Mouse (Mus musculus): Measurements from ENCODE around the gene Lenep. TPM values are rescaled to one million over a fixed set of nuclear protein-coding genes. Genes with fewer than 3 reads are reported as not detected.

Lenep gene
- polyA plus RNA-seq, 1 experiment from 2014 or later = not detected

DNA sequence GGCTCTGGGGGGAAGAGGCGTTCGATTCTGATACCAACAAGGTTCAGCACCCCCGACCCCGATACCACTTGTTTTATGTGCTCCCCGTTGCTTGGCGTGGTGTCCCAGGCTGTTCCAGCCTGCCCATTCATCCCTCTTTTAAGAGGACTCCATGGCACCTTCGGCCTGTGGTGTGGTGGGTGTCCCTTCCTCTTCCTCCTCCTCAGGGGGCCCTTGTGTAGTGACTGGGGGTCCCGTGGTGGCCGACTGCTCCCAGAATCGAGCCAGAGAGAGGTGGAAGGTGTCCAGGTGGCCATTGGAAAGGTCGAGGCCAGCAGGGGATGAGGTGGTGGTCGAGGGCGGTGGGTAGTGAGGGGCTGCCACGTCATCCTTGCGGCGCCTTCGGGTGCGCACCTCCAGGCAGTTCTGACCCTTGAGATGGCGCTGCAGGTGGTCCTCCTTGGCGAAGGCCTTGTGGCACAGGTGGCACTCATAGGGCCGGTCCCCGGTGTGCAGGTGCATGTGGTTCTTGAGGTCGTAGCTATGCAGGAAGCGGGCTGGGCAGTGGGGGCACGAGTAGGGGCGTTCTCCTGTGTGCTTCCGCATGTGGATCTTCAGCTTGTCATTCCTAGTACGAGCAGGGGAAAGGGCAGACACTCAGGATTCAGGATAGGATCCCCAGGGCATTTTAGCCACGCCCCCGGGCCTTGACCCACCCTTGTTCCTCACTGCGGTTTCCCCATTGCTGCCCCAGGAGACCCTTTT lies 23.0 kb downstream of the Lenep start:
- Histone ChIP-seq H3K4me3 (replicated peaks) (no peak overlapping the region), H3K4me1 (replicated peaks) (peaks cover 32% of the 10 kb centered on the region), H3K9me3 (no peaks in the 10 kb centered on the region), H3K9ac (no peak overlapping the region), H3K27ac (no peak overlapping the region), H3K4me2 (replicated peaks) (no peak overlapping the region), H3K27me3 (replicated peaks) (no peaks in the 10 kb centered on the region), H3K36me3 (peaks cover 9% of the 10 kb centered on the region; the same call in 1 of the 2 replicates)
- WGBS = 85% methylated on average over 31 of the region's 31 CpGs
- ATAC-seq = no peak

DNA sequence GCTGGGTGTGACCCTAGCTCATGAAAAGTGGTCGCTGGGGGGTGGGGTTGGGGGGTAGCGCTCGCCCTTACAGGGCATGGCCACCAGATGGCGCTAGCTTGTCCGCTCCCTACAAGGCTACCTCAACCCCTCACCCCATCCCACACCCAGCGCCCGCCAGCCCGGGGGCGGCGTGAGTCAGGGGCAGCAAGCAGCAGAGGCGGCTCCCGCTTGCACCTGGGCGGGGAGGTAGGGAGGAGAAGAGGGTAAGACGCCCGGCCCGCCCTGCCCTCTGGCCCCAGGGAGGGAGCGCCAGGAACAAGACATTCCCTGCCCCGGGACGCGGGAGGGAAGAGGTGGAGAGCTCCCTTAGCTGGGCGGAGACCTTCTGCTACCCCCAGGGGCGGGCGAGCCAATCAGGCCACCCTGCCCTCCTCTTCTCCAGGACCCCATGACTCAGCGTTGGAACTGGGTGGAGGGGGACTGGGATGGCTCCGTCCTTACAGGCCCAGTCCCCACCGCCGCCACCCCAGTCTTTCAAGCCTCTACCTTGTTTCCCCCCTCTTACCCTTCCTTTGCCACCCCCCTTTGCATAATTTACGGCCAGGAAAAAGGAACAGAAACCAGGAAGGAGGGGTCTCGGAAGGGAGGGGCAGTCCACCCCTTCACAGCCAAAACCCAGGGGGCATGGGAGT lies 24.1 kb downstream of the Lenep start:
- ATAC-seq = peak; percentile 92
- peak overlapping the region; percentile 49 for H3K9ac ChIP-seq
- peak overlapping the region; percentile 72 for H3K4me2 ChIP-seq (replicated peaks)
- H3K27ac ChIP-seq = peak overlapping the region; percentile 18; the same call in 1 of the 2 replicates
- no peaks in the 10 kb centered on the region for H3K27me3 ChIP-seq (replicated peaks)
- peaks cover 9% of the 10 kb centered on the region; the same call in 1 of the 2 replicates for H3K36me3 ChIP-seq
- under 1% methylated on average over 29 of the region's 29 CpGs for WGBS
- H3K4me1 ChIP-seq (replicated peaks) = peaks cover 26% of the 10 kb centered on the region
- no peaks in the 10 kb centered on the region for H3K9me3 ChIP-seq
- peak overlapping the region; percentile 44 for H3K4me3 ChIP-seq (replicated peaks)

DNA sequence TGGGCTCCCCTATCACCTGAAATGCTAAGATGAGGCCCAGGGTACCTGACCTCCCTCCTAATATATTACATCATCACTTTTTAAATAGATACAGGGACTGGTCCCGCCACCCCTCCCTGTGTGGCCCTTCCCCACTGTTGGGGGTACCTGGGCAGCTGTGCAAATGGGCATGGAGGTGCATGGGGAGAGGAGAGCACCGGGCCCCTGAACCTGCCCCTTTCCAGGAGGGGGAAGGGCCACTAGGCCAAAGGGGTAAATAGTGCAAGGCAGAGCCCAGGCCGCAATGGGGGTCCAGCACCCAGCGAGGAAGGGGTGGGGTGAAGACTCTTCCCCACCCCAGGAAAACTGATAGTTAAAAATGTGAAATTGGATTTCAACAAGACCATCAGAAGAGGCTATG lies 24.8 kb downstream of the Lenep start:
- Histone ChIP-seq H3K27me3 (replicated peaks) (no peaks in the 10 kb centered on the region), H3K4me2 (replicated peaks) (peak overlapping the region; percentile 72), H3K4me3 (replicated peaks) (peak overlapping the region; percentile 44; the same call in 1 of the 2 replicates), H3K36me3 (0 out of 2 replicates have a peak, but pooled peaks cover 9% of the 10 kb centered on the region), H3K27ac (0 out of 2 replicates have a peak overlapping the region, but pooled peaks have one; percentile 18), H3K9ac (peak overlapping the region; percentile 49; the same call in 1 of the 2 replicates), H3K4me1 (replicated peaks) (peaks cover 26% of the 10 kb centered on the region), H3K9me3 (no peaks in the 10 kb centered on the region)
- no peak; the same call in 1 of the 2 replicates for ATAC-seq
- 68% methylated on average over 4 of the region's 4 CpGs for WGBS

DNA sequence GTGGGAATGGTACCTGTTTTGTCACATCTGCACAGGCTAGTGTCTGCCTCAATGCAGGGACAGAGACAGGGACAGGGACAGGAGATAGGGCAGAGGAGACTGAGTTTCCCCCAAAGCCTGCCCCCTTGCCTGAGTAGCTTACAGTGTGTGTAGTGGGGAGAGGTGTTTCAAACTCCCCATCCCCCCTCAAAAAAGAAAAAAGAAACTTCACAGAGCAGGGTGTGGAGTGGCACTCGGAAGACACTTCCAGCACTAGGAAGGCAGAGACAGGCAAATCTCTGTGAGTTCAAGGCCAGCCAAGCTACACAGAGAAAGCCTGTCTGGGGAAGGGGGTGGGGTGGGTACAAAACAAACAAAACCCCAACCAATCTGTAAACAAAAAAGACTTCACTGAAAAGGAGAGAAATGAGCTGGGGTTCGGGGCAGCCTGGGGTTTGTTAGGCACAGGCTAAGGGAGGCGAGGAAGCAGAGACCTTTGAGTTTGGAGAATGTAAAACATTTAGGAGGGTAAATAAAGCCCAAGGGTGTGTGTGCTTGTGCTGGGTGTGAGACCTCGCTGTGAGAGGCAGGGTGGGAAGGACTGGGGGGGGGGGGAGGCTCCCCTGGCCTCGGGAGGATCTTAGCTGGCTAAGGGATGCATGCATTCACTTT lies 28.9 kb downstream of the Lenep start:
- Histone ChIP-seq H3K4me2 (replicated peaks) (no peak overlapping the region), H3K9me3 (no peaks in the 10 kb centered on the region), H3K4me3 (replicated peaks) (no peak overlapping the region), H3K4me1 (replicated peaks) (peaks cover 11% of the 10 kb centered on the region), H3K27ac (0 out of 2 replicates have a peak overlapping the region, but pooled peaks have one; percentile 32), H3K9ac (no peak overlapping the region), H3K36me3 (no peaks in the 10 kb centered on the region), H3K27me3 (replicated peaks) (no peaks in the 10 kb centered on the region)
- ATAC-seq = no peak
- 38% methylated on average over 5 of the region's 5 CpGs for WGBS

DNA sequence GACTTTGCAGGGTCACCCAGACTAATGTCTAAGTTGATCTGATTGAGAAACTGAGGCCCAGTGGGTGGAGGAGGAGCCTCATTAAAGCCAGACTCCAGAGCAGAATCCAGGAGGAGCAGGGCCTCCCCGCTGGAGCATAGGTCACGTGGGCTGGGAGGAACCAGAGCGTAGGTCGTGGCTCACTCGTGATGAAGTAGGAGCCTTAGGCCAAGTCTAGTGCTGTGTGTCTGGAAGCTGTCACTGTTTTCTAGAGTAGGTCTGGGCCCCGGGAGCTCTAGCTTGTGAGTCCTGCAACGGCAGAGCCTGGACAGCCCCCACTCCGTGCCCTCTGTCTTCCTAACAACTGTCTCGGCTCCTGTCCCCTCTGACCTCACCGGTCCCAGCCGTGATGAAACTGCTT lies 35.3 kb downstream of the Lenep start:
- no peak overlapping the region for H3K4me2 ChIP-seq (replicated peaks)
- WGBS = 35% methylated on average over 11 of the region's 11 CpGs
- no peak overlapping the region for H3K4me3 ChIP-seq (replicated peaks)
- no peak overlapping the region for H3K27ac ChIP-seq
- H3K36me3 ChIP-seq = no peaks in the 10 kb centered on the region
- ATAC-seq = peak; percentile 64
- H3K27me3 ChIP-seq (replicated peaks) = no peaks in the 10 kb centered on the region
- H3K9ac ChIP-seq = 0 out of 2 replicates have a peak overlapping the region, but pooled peaks have one; percentile 5
- H3K9me3 ChIP-seq = no peaks in the 10 kb centered on the region
- H3K4me1 ChIP-seq (replicated peaks) = peaks cover 9% of the 10 kb centered on the region

DNA sequence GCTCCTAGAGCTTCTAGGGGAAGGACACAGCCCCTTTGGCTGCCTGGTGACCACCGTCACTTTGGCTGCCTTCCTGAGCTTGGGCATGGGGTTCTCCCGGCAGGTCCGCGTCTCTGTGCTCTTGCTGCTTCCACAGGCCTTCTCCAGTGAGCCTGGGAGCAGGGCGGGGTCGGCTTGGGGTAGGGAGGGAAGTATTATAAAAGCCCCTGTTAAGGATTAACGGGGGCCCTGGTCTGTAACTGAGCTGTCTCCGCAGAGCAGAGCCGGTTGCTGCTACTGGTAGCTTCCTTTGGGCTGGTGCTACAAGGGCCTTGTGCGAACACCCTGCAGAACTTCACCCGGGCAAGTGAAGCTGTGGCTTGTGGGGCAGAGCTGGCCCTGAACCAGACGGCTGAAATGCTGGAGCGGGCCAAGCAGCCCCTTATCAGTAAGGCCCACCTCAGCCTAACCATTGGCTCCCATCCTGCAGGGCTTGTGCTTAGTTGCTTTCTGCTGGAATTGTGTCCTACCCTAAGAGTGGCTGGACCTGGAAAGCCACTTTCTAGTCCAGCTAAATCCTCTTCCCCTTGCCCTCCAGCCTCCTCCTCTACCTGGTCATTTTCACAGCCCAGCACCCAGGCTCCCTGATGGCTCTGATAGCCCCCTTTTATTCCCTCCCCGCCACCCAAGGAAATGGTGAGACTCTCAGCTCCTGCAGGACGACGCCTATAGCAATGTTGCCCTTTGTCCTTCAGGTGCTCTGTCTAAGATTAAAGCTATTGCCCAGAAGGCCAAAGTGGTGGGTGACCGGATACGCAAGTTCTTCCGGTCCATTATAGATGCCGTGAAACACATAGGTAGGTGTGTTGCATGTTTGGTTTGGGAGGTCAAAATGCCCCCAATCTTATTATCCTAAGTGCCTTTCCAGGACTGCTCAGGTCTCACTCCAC lies 36.8 kb downstream of the Lenep start:
- no peaks in the 10 kb centered on the region for H3K36me3 ChIP-seq
- peak overlapping the region; percentile 35 for H3K4me2 ChIP-seq (replicated peaks)
- 54% methylated on average over 20 of the region's 20 CpGs for WGBS
- H3K9me3 ChIP-seq = no peaks in the 10 kb centered on the region
- H3K27me3 ChIP-seq (replicated peaks) = no peaks in the 10 kb centered on the region
- no peak overlapping the region for H3K4me3 ChIP-seq (replicated peaks)
- H3K4me1 ChIP-seq (replicated peaks) = peaks cover 9% of the 10 kb centered on the region
- H3K9ac ChIP-seq = no peak overlapping the region
- peak overlapping the region; percentile 62 for H3K27ac ChIP-seq
- peak; percentile 60 for ATAC-seq

DNA sequence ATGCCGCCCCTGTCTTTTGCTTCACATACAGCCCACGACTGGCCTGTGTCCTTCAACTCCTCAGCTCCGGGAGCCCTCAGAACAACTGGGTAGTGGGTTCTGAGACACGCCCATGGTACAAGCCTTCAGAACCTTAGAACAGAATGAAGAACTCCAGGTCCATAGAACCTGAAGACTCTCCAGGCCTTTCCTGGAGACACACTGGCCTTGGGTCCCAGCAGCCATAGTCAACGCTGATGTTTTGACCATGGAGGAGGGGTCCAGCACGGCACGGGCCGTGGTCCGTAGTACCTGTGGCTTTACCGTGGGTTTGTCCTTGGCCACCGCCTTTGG lies 37.5 kb downstream of the Lenep start, which contains the start of gene Dcst1:
TSS of gene Dcst1 (minus strand) at position 101 of the 333 bp plus-strand sequence.
- peak within 1 kb of the TSS; percentile 62 for H3K27ac ChIP-seq
- H3K4me2 ChIP-seq (replicated peaks) = peak within 1 kb of the TSS; percentile 35

DNA sequence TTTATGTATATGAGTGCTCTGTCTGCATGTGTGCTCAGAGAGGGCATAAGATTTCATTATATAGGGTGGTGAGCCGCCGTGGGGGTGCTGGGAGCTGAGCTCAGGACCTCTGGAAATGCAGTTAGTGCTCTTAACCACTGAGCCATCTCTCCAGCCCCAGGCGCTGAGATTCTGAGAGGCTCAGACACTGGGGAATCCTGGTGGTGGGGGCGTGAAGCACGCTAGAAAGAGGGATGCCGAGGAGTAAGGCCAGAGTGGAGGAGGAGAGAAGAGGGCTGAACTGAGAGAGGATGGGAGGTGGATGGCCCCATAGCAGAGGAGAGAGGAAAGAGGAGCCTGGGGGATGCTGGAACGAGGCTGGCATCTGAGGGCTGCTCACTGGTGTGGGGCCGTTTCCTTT lies 38.0 kb downstream of the Lenep start:
- Histone ChIP-seq H3K9me3 (no peaks in the 10 kb centered on the region), H3K27me3 (replicated peaks) (no peaks in the 10 kb centered on the region), H3K4me1 (replicated peaks) (peaks cover 12% of the 10 kb centered on the region), H3K4me2 (replicated peaks) (no peak overlapping the region), H3K36me3 (no peaks in the 10 kb centered on the region), H3K27ac (no peak overlapping the region), H3K9ac (no peak overlapping the region), H3K4me3 (replicated peaks) (no peak overlapping the region)
- ATAC-seq = no peak
- 67% methylated on average over 8 of the region's 8 CpGs for WGBS

More for the DNA sequence above, 37.5 kb downstream of the Lenep start, which contains the start of gene Dcst1:
- Histone ChIP-seq H3K27me3 (replicated peaks) (no peaks in the 10 kb centered on the region), H3K9me3 (no peaks in the 10 kb centered on the region), H3K36me3 (no peaks in the 10 kb centered on the region), H3K9ac (no peak within 1 kb of the TSS), H3K4me1 (replicated peaks) (peaks cover 9% of the 10 kb centered on the region), H3K4me3 (replicated peaks) (no peak within 1 kb of the TSS)
- ATAC-seq = no peak
- 87% methylated on average over 11 of the region's 11 CpGs for WGBS

DNA sequence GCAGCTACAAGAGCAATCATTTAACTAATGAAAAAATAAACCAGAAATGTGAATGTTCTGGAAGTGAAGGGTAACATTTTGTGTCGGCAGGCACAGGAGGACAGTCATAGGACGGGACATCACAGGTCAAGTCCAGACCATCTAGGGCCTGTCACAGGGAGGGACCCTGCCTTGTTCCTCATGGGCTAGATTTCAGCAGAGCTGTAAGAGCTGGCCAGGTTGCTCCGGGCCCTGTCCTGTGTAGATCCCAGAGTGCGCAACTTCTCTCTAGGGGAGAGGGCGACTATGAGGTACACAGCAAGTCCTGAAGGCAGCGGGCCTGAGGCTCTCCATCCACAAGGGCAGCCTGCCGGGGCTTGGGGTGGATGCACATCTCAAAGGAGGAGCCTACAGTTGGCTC lies 40.9 kb downstream of the Lenep start, which contains the start of gene Dcst2:
TSS of gene Dcst2 (plus strand) at position 301 of the 400 bp plus-strand sequence.
- 92% methylated on average over 7 of the region's 7 CpGs for WGBS

DNA sequence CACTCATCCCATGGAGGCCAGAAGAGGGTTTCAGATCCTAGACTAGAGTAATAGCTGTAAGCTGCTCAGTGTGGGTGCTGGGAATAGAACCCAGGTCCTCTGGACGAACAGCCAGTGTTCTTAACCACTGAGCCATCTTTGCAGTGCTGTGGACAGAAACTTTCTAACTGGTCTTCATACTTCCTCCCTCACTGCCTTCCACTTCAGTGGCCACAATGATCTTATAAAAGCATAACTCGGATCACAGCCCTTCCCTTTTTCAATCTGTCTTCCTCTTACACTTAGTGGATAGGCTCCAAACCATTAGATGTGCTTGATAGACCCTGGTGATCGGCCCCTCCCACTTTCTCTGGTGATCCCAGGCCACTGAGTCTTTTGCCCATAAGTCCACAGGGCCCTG lies 42.4 kb downstream of the Lenep start:
- H3K4me1 ChIP-seq (replicated peaks) = peaks cover 11% of the 10 kb centered on the region; the same call in 1 of the 2 replicates
- H3K9ac ChIP-seq = no peak overlapping the region
- H3K27ac ChIP-seq = no peak overlapping the region
- H3K9me3 ChIP-seq = no peaks in the 10 kb centered on the region
- H3K4me2 ChIP-seq (replicated peaks) = no peak overlapping the region
- no peak for ATAC-seq
- no peak overlapping the region for H3K4me3 ChIP-seq (replicated peaks)
- 60% methylated on average over 3 of the region's 3 CpGs for WGBS
- H3K27me3 ChIP-seq (replicated peaks) = no peaks in the 10 kb centered on the region
- no peaks in the 10 kb centered on the region for H3K36me3 ChIP-seq

More for the DNA sequence above, 40.9 kb downstream of the Lenep start, which contains the start of gene Dcst2:
- Histone ChIP-seq H3K4me3 (replicated peaks) (no peak within 1 kb of the TSS), H3K27ac (no peak within 1 kb of the TSS), H3K36me3 (no peaks in the 10 kb centered on the region), H3K9ac (no peak within 1 kb of the TSS), H3K9me3 (no peaks in the 10 kb centered on the region), H3K4me2 (replicated peaks) (no peak within 1 kb of the TSS), H3K27me3 (replicated peaks) (no peaks in the 10 kb centered on the region), H3K4me1 (replicated peaks) (peaks cover 10% of the 10 kb centered on the region; the same call in 1 of the 2 replicates)
- ATAC-seq = no peak

DNA sequence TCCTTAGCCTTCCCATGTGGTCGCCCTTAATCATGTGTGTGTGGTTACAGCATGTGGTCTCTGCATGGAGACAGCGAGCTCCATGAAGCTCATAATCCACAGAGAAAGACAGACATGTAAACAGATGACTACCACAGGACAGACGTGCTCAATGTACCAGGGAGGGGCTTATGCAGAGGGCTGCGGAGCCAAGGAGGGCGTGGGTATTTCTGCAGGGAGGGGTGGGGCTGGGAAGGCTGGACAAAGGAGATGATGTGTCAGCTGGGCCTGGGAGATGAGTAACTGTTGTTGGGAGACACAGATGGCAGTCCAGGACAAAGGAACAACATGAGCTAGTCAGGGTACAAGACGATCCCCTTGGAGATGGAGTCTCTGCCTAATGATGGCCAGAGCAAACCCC lies 43.0 kb downstream of the Lenep start:
- H3K27me3 ChIP-seq (replicated peaks) = no peaks in the 10 kb centered on the region

More for the DNA sequence above, 43.0 kb downstream of the Lenep start:
- H3K9me3 ChIP-seq = no peaks in the 10 kb centered on the region
- no peak overlapping the region for H3K4me3 ChIP-seq (replicated peaks)
- H3K36me3 ChIP-seq = no peaks in the 10 kb centered on the region
- 52% methylated on average over 6 of the region's 6 CpGs for WGBS
- H3K9ac ChIP-seq = no peak overlapping the region
- 0 out of 2 replicates have a peak, but pooled peaks have one; percentile 21 for ATAC-seq
- no peak overlapping the region for H3K27ac ChIP-seq
- no peak overlapping the region for H3K4me2 ChIP-seq (replicated peaks)
- peaks cover 14% of the 10 kb centered on the region; the same call in 1 of the 2 replicates for H3K4me1 ChIP-seq (replicated peaks)
